ENCODE assay signal across 13 mouse cellular contexts in genomic region chr12:12320693-12321092, GRCm38 (mm10). TPM values are rescaled to one million over a fixed set of nuclear protein-coding genes. Genes with fewer than 3 reads are reported as not detected.
DNase-seq lines count a peak whose midpoint lies in the region; TF ChIP-seq lines count a peak whose summit lies in the region.
"Had no signal": no experiment of that assay in that cellular context is flagged by ENCODE, and none has a peak within 500 bp of the region (broad histone marks: within the 10 kb centered on the region; RNA-seq: fewer than 3 reads in every experiment).

No protein-coding gene starts in this region.

- TF ChIP-seq CTCF in layer of hippocampus, adult 2 months (conservative IDR thresholded peaks at IDR 0.05): no peak
- TF ChIP-seq CTCF in MEL (IDR thresholded peaks at IDR 0.05 in 2 of 3, conservative IDR thresholded peaks at IDR 0.05 in 1 of 3; ENCODE audit: control insufficient read depth in 1 of 3, insufficient read depth in 1 of 3, low read depth in 2 of 3, low read length in 3 of 3, poor library complexity in 1 of 3, severe bottlenecking in 1 of 3): no peak

- H3K9me3 ChIP-seq in MEL (replicated peaks; ENCODE audit: insufficient read depth, low read length): no peaks in the 10 kb centered on the region
- no peaks in the 10 kb centered on the region for H3K9me3 ChIP-seq in megakaryocyte, embryonic 14.5 days

- peak; percentile 40 to 44; a peak in 3 of 4 replicates for TF ChIP-seq EP300 in MEL (IDR thresholded peaks at IDR 0.05; ENCODE audit: low read depth in 1 of 2, low read length in 2 of 2)

- H3K79me2 ChIP-seq in MEL (ENCODE audit: control insufficient read depth, insufficient read depth, low read length, poor library complexity): no peaks in the 10 kb centered on the region

- intact Hi-C loops in gastrocnemius, postnatal 36 days (cut with DNase I): loop anchor here (5.0 to 10.0 kb wide), 3 partner anchors 92 to 897 kb away; partner anchors contain the start of gene Mycn

- no peak for TF ChIP-seq POLR2A in MEL (IDR thresholded peaks at IDR 0.05; ENCODE audit: control insufficient read depth in 1 of 2, insufficient read depth in 1 of 2, low read depth in 1 of 2, low read length in 2 of 2, poor library complexity in 1 of 2)

- H3K36me3 ChIP-seq in MEL (ENCODE audit: control insufficient read depth in 1 of 2, insufficient read depth in 2 of 2, low read length in 2 of 2): peaks cover 0 to 9% of the 10 kb centered on the region in 2 experiments; a peak in 2 of 4 replicates
- no peaks in the 10 kb centered on the region for H3K36me3 ChIP-seq in megakaryocyte, embryonic 14.5 days (replicated peaks; ENCODE audit: low read length)

- TF ChIP-seq RAD21 in MEL (IDR thresholded peaks at IDR 0.05; ENCODE audit: low read depth, low read length): no peak

- H3K27me3 ChIP-seq in MEL (ENCODE audit: control insufficient read depth in 1 of 2, insufficient read depth in 2 of 2, low read length in 2 of 2): no peaks in the 10 kb centered on the region
- H3K27me3 ChIP-seq in megakaryocyte, embryonic 14.5 days (replicated peaks): no peaks in the 10 kb centered on the region

- peak overlapping the region; percentile 15; the same call in 1 of the 2 replicates for H3K27ac ChIP-seq in layer of hippocampus, adult 2 months
- peak overlapping the region; percentile 39; the same call in 1 of the 2 replicates for H3K27ac ChIP-seq in MEL (ENCODE audit: control insufficient read depth, low read depth, low read length)
- H3K27ac ChIP-seq: stomach, postnatal 0 days had no signal

- peaks cover 2 to 11% of the 10 kb centered on the region in 2 experiments; a peak in 2 of 4 replicates for H3K4me1 ChIP-seq in MEL (ENCODE audit: control insufficient read depth in 1 of 2, insufficient read depth in 2 of 2, low read length in 2 of 2)
- peaks cover 37% of the 10 kb centered on the region for H3K4me1 ChIP-seq in megakaryocyte, embryonic 14.5 days

- H3K9ac ChIP-seq in MEL (ENCODE audit: control insufficient read depth, low read depth, low read length, poor library complexity, severe bottlenecking): no peak overlapping the region

- DNase-seq in layer of hippocampus, adult 2 months (ENCODE audit: low spot score in 2 of 2): no peak
- no peak for DNase-seq in layer of hippocampus, adult 9-11 months
- DNase-seq in MEL (ENCODE audit: low read depth, low spot score): peak; percentile 71
- DNase-seq in Muller cell, postnatal 12 days (ENCODE audit: inconsistent ontology term): peak; percentile 56
- no peak for DNase-seq in gastrocnemius, postnatal 36 days
- no peak for DNase-seq in testis, postnatal 14 days (ENCODE audit: low spot score)
- DNase-seq: adrenal gland, postnatal 10 days; heart, postnatal 14 days; left cerebral cortex, postnatal 4 days; right cerebral cortex, postnatal 25 days had no signal

- H3K4me3 ChIP-seq in layer of hippocampus, adult 2 months: no peak overlapping the region
- H3K4me3 ChIP-seq in MEL (ENCODE audit: control insufficient read depth in 1 of 2, insufficient read depth in 1 of 2, low read depth in 2 of 2, low read length in 2 of 2): no peak overlapping the region
- H3K4me3 ChIP-seq in megakaryocyte, embryonic 14.5 days (replicated peaks): peak overlapping the region; percentile 21
- H3K4me3 ChIP-seq: myocyte had no signal

TF ChIP-seq in MEL, 35 proteins besides CTCF, POLR2A, EP300 and RAD21:
- TF ChIP-seq MYB (IDR thresholded peaks at IDR 0.05; ENCODE audit: low read depth, low read length) (no peak), USF2 (IDR thresholded peaks at IDR 0.05; ENCODE audit: borderline replicate concordance in 1 of 2, insufficient read depth in 1 of 2, low read depth in 1 of 2, low read length in 2 of 2) (no peak), ZNF384 (IDR thresholded peaks at IDR 0.05; ENCODE audit: low read depth, low read length) (no peak), UBTF (IDR thresholded peaks at IDR 0.05; ENCODE audit: borderline replicate concordance, insufficient read depth, low read depth, low read length) (no peak), ETS1 (IDR thresholded peaks at IDR 0.05; ENCODE audit: low read depth, low read length) (peak; percentile 66), HCFC1 (IDR thresholded peaks at IDR 0.05; ENCODE audit: low read depth, low read length) (no peak), TCF12 (IDR thresholded peaks at IDR 0.05; ENCODE audit: low read depth, low read length) (0 out of 2 replicates have a peak, but pooled peaks have one; percentile 13), ZKSCAN1 (IDR thresholded peaks at IDR 0.05; ENCODE audit: low read depth, low read length) (no peak), USF1 (IDR thresholded peaks at IDR 0.05; ENCODE audit: low read depth, low read length) (no peak), POLR2AphosphoS5 (IDR thresholded peaks at IDR 0.05; ENCODE audit: borderline replicate concordance, low read depth, low read length) (no peak), CHD2 (IDR thresholded peaks at IDR 0.05; ENCODE audit: low read length) (no peak), GATA1 (IDR thresholded peaks at IDR 0.05; ENCODE audit: low read depth, low read length) (no peak), E2F4 (IDR thresholded peaks at IDR 0.05; ENCODE audit: borderline replicate concordance, low read depth, low read length) (no peak), NRF1 (IDR thresholded peaks at IDR 0.05; ENCODE audit: insufficient read depth, low read depth, low read length, poor library complexity, severe bottlenecking) (no peak), MAFK (IDR thresholded peaks at IDR 0.05; ENCODE audit: borderline replicate concordance, low read depth, low read length) (no peak), TAL1 (IDR thresholded peaks at IDR 0.05; ENCODE audit: low read length) (no peak), SIN3A (IDR thresholded peaks at IDR 0.05; ENCODE audit: low read length) (peak; percentile 51; the same call in 1 of the 2 replicates), GABPA (IDR thresholded peaks at IDR 0.05; ENCODE audit: low read depth, low read length) (no peak), BHLHE40 (IDR thresholded peaks at IDR 0.05; ENCODE audit: borderline replicate concordance, low read depth, low read length) (no peak), SMC3 (IDR thresholded peaks at IDR 0.05; ENCODE audit: low read depth, low read length) (no peak), MAX (IDR thresholded peaks at IDR 0.05; ENCODE audit: low read length) (peak; percentile 44; the same call in 1 of the 2 replicates), ZC3H11A (IDR thresholded peaks at IDR 0.05; ENCODE audit: low read depth, low read length) (no peak), MEF2A (IDR thresholded peaks at IDR 0.05; ENCODE audit: extremely low read depth, insufficient replicate concordance, low read depth, low read length, poor library complexity, severe bottlenecking) (no peak), ELF1 (IDR thresholded peaks at IDR 0.05; ENCODE audit: low read depth, low read length) (no peak), MAZ (IDR thresholded peaks at IDR 0.05; ENCODE audit: low read depth, low read length) (no peak), CHD1 (IDR thresholded peaks at IDR 0.05; ENCODE audit: low read depth, low read length) (no peak), MYC (IDR thresholded peaks at IDR 0.05; ENCODE audit: low read depth, low read length) (peak; percentile 64; the same call in 1 of the 2 replicates), KAT2A (conservative IDR thresholded peaks at IDR 0.05; ENCODE audit: low read depth, low read length) (no peak), MXI1 (IDR thresholded peaks at IDR 0.05; ENCODE audit: low read depth, low read length) (no peak; the same call in 1 of the 2 replicates), RCOR1 (IDR thresholded peaks at IDR 0.05; ENCODE audit: low read depth, low read length) (no peak), POLR2AphosphoS2 (IDR thresholded peaks at IDR 0.05; ENCODE audit: low read length) (no peak), NELFE (IDR thresholded peaks at IDR 0.05; ENCODE audit: low read depth, low read length) (no peak)

RNA-seq across cellular contexts. Expression of gene Fam49a, which starts 58.8 kb away (rescaled TPM):
- 100 to 1,000 TPM; 178 to 186 TPM for total RNA-seq in layer of hippocampus, adult 2 months (2021)
- 0.42 and 0.65 TPM in 2 replicates for total RNA-seq in MEL (2012; rRNA removed)
- polyA plus RNA-seq in MEL (2012; ENCODE audit: insufficient read depth in 1 of 2, insufficient read length in 2 of 2, low read depth in 1 of 2, low replicate concordance in 2 of 2, missing spikeins in 1 of 2): 1 to 10 TPM in 1 of 2 experiments, not detected in 1; 1.3 TPM
- 1.6 TPM in 1 of 2 replicates, not detected in the other for polyA plus RNA-seq in megakaryocyte, embryonic 14.5 days (2012; ENCODE audit: insufficient read depth, low replicate concordance)
- total RNA-seq in gastrocnemius, postnatal 36 days (2021): 1 to 10 TPM; 4.5 to 5.7 TPM
- polyA plus RNA-seq: myocyte had no signal

Comparison
In these comparisons a context has a peak if more than half of its experiments do, and no peak if none do; other contexts are left out.
1. DNase-seq: peak in MEL (single experiment) and Muller cell, postnatal 12 days (single experiment); none in layer of hippocampus, adult 2 months (0 of 2), layer of hippocampus, adult 9-11 months (single experiment), gastrocnemius, postnatal 36 days (0 of 2) and testis, postnatal 14 days (single experiment).
2. RNA of gene Fam49a, which starts 58.8 kb away (total RNA-seq): 178 to 186 TPM in layer of hippocampus, adult 2 months; 4.5 to 5.7 TPM in gastrocnemius, postnatal 36 days and 0.42 to 0.65 TPM in MEL; every median in the first group is over 10 times any median in the second.